Mouse (Mus musculus) midbrain, embryonic 13.5 days (tissue): ENCODE data around the gene Hsd17b2. TPM values are rescaled to one million over a fixed set of nuclear protein-coding genes. Genes with fewer than 3 reads are reported as not detected.

Experiments
- ATAC-seq: fragments of 200-750 bp; cut with Nextera tagmentation; 2 replicates; pipeline ENCODE4 v1.8.0; 2017; ENCODE audit warnings: mild to moderate bottlenecking, moderate TSS enrichment, moderate library complexity
- H3K27ac ChIP-seq: fragments of 300-500 bp; sonication (generic); 2 replicates; pipeline ENCODE4 v1.5.1; 2015; ENCODE audit warnings: inconsistent platforms, mild to moderate bottlenecking, moderate library complexity
- H3K27me3 ChIP-seq: fragments of 300-500 bp; sonication (generic); 2 replicates; pipeline ENCODE4 v1.6.1; 2015; ENCODE audit warnings: mild to moderate bottlenecking, inconsistent platforms
- H3K36me3 ChIP-seq: fragments of 300-500 bp; sonication (generic); 2 replicates; pipeline ENCODE4 v1.6.1; 2015; ENCODE audit warnings: mild to moderate bottlenecking, inconsistent platforms
- H3K4me1 ChIP-seq: fragments of 300-500 bp; sonication (generic); replicated peaks from 2 replicates; pipeline ENCODE4 v1.6.1; 2015; ENCODE audit warnings: inconsistent platforms
- H3K4me2 ChIP-seq: fragments of 300-500 bp; sonication (generic); replicated peaks from 2 replicates; pipeline ENCODE4 v1.6.1; 2015; ENCODE audit warnings: moderate library complexity, mild to moderate bottlenecking, inconsistent platforms
- H3K4me3 ChIP-seq: fragments of 300-500 bp; sonication (generic); replicated peaks from 2 replicates; pipeline ENCODE4 v1.5.1; 2015; ENCODE audit warnings: mild to moderate bottlenecking, inconsistent platforms
- H3K9ac ChIP-seq: fragments of 300-500 bp; sonication (generic); replicated peaks from 2 replicates; pipeline ENCODE4 v1.6.1; 2015; ENCODE audit warnings: mild to moderate bottlenecking, inconsistent platforms
- H3K9me3 ChIP-seq: fragments of 300-500 bp; sonication (generic); 2 replicates; pipeline ENCODE4 v1.6.1; 2016; ENCODE audit warnings: mild to moderate bottlenecking, inconsistent platforms
- WGBS: fragments of 180-500 bp; shearing (Covaris S2); methylation state at CpG from one replicate; pipeline ENCODE4 v1.1.7; 2015; 5-methylcytosine and 5-hydroxymethylcytosine counted together
- polyA plus RNA-seq: library from polyadenylated mRNA; unstranded; fragments of >200 nt; fragmentation: Nextera tagmentation; extraction: Ambion mirVana; gene quantifications from 2 replicates; pipeline ENCODE4 v1.2.1, GENCODE M21; 2015

Gene Hsd17b2
- polyA plus RNA-seq, 1 experiment from 2014 or later: 0.16 TPM

DNA sequence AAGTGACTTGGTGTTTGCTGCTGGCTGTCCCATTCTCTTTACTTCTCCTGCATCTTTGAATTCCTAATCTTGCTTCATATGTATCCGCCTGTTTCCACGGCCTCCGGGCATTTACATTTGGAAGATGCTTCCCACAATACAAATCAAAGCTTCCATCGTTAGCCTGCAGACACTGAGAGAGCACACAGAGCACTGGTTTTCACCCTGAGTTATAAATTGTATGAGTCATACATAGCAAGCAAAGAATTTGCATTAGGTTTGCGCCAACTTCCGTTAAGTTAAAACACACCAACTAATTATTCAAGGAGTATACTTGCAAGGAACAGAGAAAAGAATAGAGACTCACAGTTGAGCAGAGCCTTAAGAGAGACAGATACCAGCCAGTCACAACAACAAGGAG is 77.6 kb downstream of the Hsd17b2 start:
- H3K27ac ChIP-seq: no peak overlapping the region
- H3K27me3 ChIP-seq: no peaks in the 10 kb centered on the region
- WGBS: 76% methylated on average over 6 of the region's 6 CpGs

DNA sequence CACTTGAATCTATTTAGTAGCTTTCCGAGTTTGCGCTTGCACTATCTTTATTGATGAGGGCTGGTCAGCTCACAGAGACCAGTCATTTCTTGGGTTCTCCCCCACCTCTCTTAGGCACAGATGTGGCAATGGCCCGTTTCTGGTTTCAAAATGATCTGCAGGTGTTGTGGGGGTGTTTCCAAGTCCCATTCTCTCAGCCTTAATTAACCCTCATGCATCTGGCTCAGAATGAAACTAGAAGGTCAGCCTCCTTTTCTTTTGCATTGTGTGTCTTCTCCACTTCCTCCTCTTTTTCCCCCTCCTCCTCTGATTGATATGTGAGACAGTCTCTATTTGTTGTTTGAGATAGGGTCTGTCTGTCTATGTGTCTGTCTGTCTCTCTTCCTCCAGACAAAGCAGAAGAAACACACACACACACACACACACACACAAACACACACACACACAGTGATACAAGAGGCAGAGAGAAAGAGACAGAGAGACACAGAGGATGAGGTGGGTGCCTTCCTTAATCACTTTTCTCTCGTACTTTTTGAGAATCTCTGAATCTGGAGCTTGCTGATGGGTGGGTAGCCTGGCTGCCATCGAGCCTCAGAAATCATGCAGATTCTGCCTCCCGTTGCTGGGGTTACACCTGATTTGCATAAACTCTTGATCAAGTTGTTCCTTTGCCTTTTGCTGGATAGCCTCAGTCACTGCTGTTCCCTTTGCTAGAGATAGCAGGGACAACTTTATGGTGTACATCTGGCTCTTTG is 79.8 kb downstream of the Hsd17b2 start:
- no peak for ATAC-seq
- 66% methylated on average over 6 of the region's 6 CpGs for WGBS
- no peak overlapping the region for H3K27ac ChIP-seq

More for the DNA sequence above, 77.6 kb downstream of the Hsd17b2 start:
- Histone ChIP-seq H3K9ac (no peak overlapping the region), H3K36me3 (no peaks in the 10 kb centered on the region), H3K9me3 (no peaks in the 10 kb centered on the region), H3K4me2 (no peak overlapping the region), H3K4me3 (no peak overlapping the region), H3K4me1 (no peaks in the 10 kb centered on the region)
- no peak for ATAC-seq

GRCm38 (mm10) chr8:117783021-117783420 is 81.3 kb downstream of the Hsd17b2 start:
- H3K27ac ChIP-seq: no peak overlapping the region
- H3K4me2 ChIP-seq: no peak overlapping the region
- H3K4me3 ChIP-seq: no peak overlapping the region
- no peaks in the 10 kb centered on the region for H3K4me1 ChIP-seq
- peaks cover 10% of the 10 kb centered on the region for H3K9me3 ChIP-seq
- H3K9ac ChIP-seq: no peak overlapping the region
- H3K36me3 ChIP-seq: peaks cover 12% of the 10 kb centered on the region
- 93% methylated on average over 7 of the region's 7 CpGs for WGBS
- H3K27me3 ChIP-seq: no peaks in the 10 kb centered on the region
- ATAC-seq: no peak

More for the DNA sequence above, 79.8 kb downstream of the Hsd17b2 start:
- no peak overlapping the region for H3K4me3 ChIP-seq
- H3K9me3 ChIP-seq: no peaks in the 10 kb centered on the region
- H3K9ac ChIP-seq: no peak overlapping the region
- H3K4me2 ChIP-seq: no peak overlapping the region
- H3K4me1 ChIP-seq: no peaks in the 10 kb centered on the region
- no peaks in the 10 kb centered on the region for H3K36me3 ChIP-seq
- no peaks in the 10 kb centered on the region for H3K27me3 ChIP-seq

DNA sequence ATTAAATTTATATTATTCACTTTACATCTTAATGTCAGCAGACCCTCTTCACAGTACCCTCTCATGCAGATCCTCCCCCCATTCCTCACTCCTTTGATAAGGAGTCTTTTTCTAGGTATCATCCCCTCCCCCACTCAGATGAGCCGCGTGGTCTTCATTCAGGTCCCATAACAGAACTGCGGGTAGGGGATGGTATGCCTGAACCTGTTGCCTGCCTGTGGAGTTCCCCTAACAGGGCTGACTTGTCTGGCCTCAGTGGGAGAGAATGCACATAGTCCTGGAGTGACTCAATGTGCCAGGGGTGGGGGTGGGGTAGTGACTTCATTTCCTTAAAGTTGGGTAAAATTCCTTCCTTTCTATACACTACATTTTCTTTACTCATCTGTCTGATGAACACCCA is 84.7 kb downstream of the Hsd17b2 start:
- Histone ChIP-seq H3K4me1 (no peaks in the 10 kb centered on the region), H3K4me2 (no peak overlapping the region), H3K36me3 (peaks cover 45% of the 10 kb centered on the region), H3K9ac (no peak overlapping the region), H3K27me3 (no peaks in the 10 kb centered on the region), H3K9me3 (peaks cover 10% of the 10 kb centered on the region), H3K4me3 (no peak overlapping the region), H3K27ac (no peak overlapping the region)
- ATAC-seq: no peak
- 91% methylated on average over 3 of the region's 3 CpGs for WGBS

DNA sequence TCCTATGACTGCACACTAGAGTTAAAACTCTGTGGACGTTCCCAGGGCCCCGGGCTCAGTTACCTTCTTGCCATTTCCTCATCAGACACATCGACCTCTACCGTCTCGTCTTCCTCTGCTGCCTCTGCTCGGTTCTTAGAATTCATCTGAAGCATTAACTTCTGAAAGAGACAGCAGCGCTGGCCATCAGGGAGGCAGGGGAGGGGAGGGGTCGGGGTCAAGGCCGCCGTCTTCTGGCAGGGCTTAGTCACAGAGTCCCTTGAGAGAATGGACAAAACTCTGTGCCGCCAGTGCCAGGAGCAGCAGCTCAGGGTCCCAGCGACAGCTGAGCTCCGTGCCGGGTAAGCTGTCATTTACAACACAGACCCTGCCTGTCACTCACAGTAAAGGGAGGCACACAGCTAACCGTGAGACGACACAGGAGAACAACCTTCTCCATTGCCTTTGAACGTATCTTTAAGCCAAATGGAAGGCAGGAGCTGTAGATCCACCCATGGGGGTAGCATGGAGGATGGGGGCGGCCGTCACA is 91.0 kb downstream of the Hsd17b2 start:
- no peaks in the 10 kb centered on the region for H3K9me3 ChIP-seq
- ATAC-seq: 0 out of 2 replicates have a peak, but pooled peaks have one; percentile 37
- no peak overlapping the region for H3K9ac ChIP-seq
- H3K4me2 ChIP-seq: no peak overlapping the region
- H3K4me3 ChIP-seq: no peak overlapping the region
- peaks cover 87% of the 10 kb centered on the region for H3K36me3 ChIP-seq
- WGBS: 62% methylated on average over 19 of the region's 19 CpGs
- peaks cover 9% of the 10 kb centered on the region; the same call in 1 of the 2 replicates for H3K4me1 ChIP-seq
- H3K27ac ChIP-seq: no peak overlapping the region; the same call in 1 of the 2 replicates
- no peaks in the 10 kb centered on the region for H3K27me3 ChIP-seq

GRCm38 (mm10) chr8:117794581-117794980 is 92.9 kb downstream of the Hsd17b2 start:
- no peak for ATAC-seq
- Histone ChIP-seq H3K27me3 (no peaks in the 10 kb centered on the region), H3K4me2 (no peak overlapping the region), H3K4me3 (no peak overlapping the region), H3K9me3 (no peaks in the 10 kb centered on the region), H3K27ac (no peak overlapping the region), H3K9ac (no peak overlapping the region), H3K4me1 (peaks cover 10% of the 10 kb centered on the region; the same call in 1 of the 2 replicates), H3K36me3 (peaks cover 78% of the 10 kb centered on the region)
- WGBS: 89% methylated on average over 10 of the region's 10 CpGs

- WGBS: 94% methylated on average over 15 of the region's 15 CpGs
- Histone ChIP-seq H3K4me2 (no peak overlapping the region), H3K27ac (no peak overlapping the region), H3K4me3 (no peak overlapping the region), H3K4me1 (peaks cover 28% of the 10 kb centered on the region), H3K27me3 (no peaks in the 10 kb centered on the region), H3K9ac (no peak overlapping the region), H3K9me3 (no peaks in the 10 kb centered on the region), H3K36me3 (peaks cover 60% of the 10 kb centered on the region)
- no peak for ATAC-seq
Observed at GRCm38 (mm10) chr8:117796464-117796863, 94.8 kb downstream of the Hsd17b2 start.

GRCm38 (mm10) chr8:117798066-117798465 is 96.4 kb downstream of the Hsd17b2 start:
- peaks cover 48% of the 10 kb centered on the region for H3K36me3 ChIP-seq
- no peak overlapping the region for H3K27ac ChIP-seq
- no peak overlapping the region for H3K9ac ChIP-seq
- H3K9me3 ChIP-seq: no peaks in the 10 kb centered on the region
- H3K4me1 ChIP-seq: peaks cover 30% of the 10 kb centered on the region
- H3K4me3 ChIP-seq: no peak overlapping the region
- 98% methylated on average over 2 of the region's 2 CpGs for WGBS
- H3K27me3 ChIP-seq: no peaks in the 10 kb centered on the region
- no peak for ATAC-seq
- H3K4me2 ChIP-seq: no peak overlapping the region

DNA sequence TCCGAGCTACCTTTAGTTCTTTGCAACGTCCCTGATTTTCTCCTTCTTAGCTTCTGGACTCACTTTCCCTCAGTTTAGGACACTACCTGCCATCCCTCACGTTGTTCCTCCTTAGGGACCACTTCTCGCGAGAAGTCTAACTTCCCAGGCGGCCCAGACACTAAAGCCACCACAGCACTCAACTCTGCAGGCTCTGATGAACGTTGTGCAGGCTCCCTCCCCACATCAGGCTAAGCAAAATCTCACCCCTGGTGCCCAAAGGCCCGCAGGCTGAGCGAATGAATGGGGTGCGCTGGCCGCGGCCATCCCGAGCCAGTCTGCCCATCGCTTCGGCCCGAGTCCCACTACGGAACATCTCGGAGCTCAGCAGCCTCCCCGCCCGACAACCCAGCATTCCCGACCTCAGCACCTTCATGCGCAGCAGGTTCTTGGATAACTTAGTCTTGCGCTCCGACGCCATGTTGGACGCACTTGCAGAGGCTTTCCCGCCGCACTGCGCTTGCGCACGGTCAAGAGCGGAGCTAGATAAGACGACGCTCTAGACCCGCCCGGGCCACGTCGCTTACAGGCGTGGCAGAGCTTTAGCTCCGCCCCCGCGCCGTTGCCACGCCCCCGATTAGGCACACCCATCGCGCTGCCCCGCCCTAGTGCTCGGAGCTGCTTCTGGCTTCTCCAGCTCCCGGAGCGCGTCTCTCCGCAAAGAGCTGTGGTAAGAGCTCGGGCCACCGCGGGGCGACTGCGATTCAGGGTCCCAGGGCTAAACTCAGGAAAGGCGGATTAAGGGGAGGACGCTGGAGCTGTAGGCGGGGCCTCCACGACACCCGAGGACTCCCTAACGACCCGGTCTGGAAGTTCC is 100.0 kb downstream of the Hsd17b2 start, which contains the start of gene Mphosph6:
TSS of gene Mphosph6 (minus strand) at position 501 of the 856 bp plus-strand sequence.
- Histone ChIP-seq H3K4me1 (peaks cover 26% of the 10 kb centered on the region), H3K27me3 (no peaks in the 10 kb centered on the region), H3K9ac (peak within 1 kb of the TSS; percentile 70), H3K4me3 (peak within 1 kb of the TSS; percentile 54), H3K4me2 (peak within 1 kb of the TSS; percentile 69), H3K36me3 (peaks cover 19% of the 10 kb centered on the region), H3K27ac (peak within 1 kb of the TSS; percentile 70), H3K9me3 (no peaks in the 10 kb centered on the region)
- whole genome bisulfite sequencing: under 1% methylated on average over 65 of the region's 65 CpGs
- ATAC-seq: peak; percentile 99

- peaks cover 26% of the 10 kb centered on the region for H3K4me1 ChIP-seq
- H3K9ac ChIP-seq: peak overlapping the region; percentile 51
- peaks cover 13% of the 10 kb centered on the region for H3K36me3 ChIP-seq
- peak overlapping the region; percentile 70; the same call in 1 of the 2 replicates for H3K27ac ChIP-seq
- no peaks in the 10 kb centered on the region for H3K9me3 ChIP-seq
- ATAC-seq: peak; percentile 81
- peak overlapping the region; percentile 69 for H3K4me2 ChIP-seq
- 2% methylated on average over 11 of the region's 11 CpGs for WGBS
- no peaks in the 10 kb centered on the region for H3K27me3 ChIP-seq
- H3K4me3 ChIP-seq: peak overlapping the region; percentile 54
Observed at GRCm38 (mm10) chr8:117802299-117802689, 100.6 kb downstream of the Hsd17b2 start.

GRCm38 (mm10) chr8:117805419-117805818 is 103.7 kb downstream of the Hsd17b2 start:
- no peak for ATAC-seq
- Histone ChIP-seq H3K4me2 (no peak overlapping the region), H3K9ac (no peak overlapping the region), H3K9me3 (no peaks in the 10 kb centered on the region), H3K27ac (no peak overlapping the region), H3K4me3 (no peak overlapping the region), H3K4me1 (peaks cover 15% of the 10 kb centered on the region), H3K36me3 (no peaks in the 10 kb centered on the region), H3K27me3 (no peaks in the 10 kb centered on the region)
- WGBS: 84% methylated on average over 5 of the region's 5 CpGs
